Mouse (Mus musculus): ENCODE measurements around the gene Iqcf5.

- TF ChIP-seq CTCF (IDR thresholded peaks at IDR 0.05; ENCODE audit: borderline replicate concordance, extremely low read depth, insufficient read depth, insufficient read length) (no peak), POLR2A (IDR thresholded peaks at IDR 0.05; ENCODE audit: borderline replicate concordance, extremely low read depth, insufficient read depth, insufficient read length, poor library complexity, severe bottlenecking) (no peak)
These were observed 46.6 kb upstream of the Iqcf5 start for GRCm38 (mm10) chr9:106467746-106468145.
